Mouse (Mus musculus): ENCODE data around the gene Gorasp2. TPM values are rescaled to one million over a fixed set of nuclear protein-coding genes. Genes with fewer than 3 reads are reported as not detected.

Gorasp2 gene
- 148 and 158 TPM in 2 replicates for polyA plus RNA-seq (2012; rRNA removed)

- DNase-seq (ENCODE audit: low read depth), result peak; percentile 52
These were observed at the start of gene Gorasp2 for GRCm38 (mm10) chr2:70660887-70661714. TSS of gene Gorasp2 (plus strand) at chr2:70661576.

DNA sequence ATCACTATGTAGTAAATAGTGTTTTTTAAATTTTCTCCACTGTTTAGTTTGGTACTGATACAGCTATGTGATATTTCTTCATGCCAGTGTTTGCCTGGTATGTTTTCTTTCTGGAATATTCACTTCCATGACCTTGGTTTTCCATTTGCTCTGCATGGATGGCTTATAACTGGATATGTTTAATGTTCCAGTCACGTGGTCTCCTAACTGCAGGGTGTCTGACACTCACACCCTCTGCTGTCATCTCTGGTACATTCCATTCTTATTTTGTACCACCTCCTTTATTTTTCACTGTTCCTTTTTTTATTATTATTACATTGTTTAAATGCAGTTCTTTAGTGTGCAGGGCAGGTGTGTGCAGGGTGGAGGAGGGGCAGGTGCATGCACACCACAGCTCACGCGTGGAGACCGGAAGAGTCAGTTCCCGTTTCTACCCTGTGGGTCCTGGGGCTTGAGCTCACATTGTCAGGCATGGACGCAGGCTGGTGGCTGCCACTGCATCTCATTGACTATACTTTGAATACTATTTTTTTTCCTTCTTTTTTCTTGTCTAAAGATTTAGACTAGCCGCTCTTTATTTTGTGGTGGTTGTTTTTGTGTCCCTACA, 46.5 kb upstream of the Gorasp2 start:
- no peak for DNase-seq (ENCODE audit: low read depth)

GRCm38 (mm10) chr2:70616076-70616475, 45.3 kb upstream of the Gorasp2 start:
- DNase-seq (ENCODE audit: low read depth), result no peak

DNA sequence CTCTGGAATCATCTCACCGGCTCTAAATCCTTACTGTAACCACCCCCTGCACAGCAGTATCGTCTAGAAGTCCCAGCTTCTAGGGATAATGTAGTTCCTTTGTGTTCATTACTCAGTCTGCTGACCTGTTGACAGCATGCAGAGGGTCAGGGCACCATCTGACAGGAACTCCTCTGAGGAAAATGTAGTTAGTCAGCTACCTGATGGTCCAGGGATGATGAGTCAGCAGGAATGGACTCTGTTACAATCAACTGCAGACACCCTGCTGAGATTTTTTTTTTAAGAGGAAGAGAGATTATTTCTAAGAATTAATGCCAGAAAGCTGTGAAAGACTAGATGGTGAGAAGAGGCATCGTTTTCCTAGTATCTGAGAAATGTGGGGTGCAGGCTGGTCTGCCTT, 44.8 kb upstream of the Gorasp2 start:
- no peak for DNase-seq (ENCODE audit: low read depth)

GRCm38 (mm10) chr2:70619232-70619835, 42.0 kb upstream of the Gorasp2 start:
- no peak for DNase-seq (ENCODE audit: low read depth)

DNA sequence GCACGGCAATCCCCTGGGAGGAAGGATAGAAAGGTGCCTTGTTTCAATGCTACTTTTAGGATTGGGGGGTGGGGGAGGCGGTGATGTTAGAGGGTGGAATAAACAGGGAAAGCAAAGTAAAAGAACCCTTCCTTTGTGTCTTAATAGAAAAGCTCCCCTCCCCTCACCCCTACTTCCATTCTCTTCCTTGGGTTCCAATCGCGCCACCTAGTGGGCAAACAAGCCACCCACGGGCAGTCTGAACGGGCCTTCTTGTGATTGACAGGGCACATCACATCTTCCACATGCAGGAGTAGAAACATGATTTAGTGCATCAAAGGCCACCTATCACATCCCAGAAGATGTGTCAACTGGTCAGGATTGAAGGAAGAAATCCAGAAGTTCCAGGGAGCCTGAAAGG, 41.2 kb upstream of the Gorasp2 start:
- DNase-seq (ENCODE audit: low read depth), result no peak

GRCm38 (mm10) chr2:70622244-70622643, 39.1 kb upstream of the Gorasp2 start:
- no peak for DNase-seq (ENCODE audit: low read depth)

DNA sequence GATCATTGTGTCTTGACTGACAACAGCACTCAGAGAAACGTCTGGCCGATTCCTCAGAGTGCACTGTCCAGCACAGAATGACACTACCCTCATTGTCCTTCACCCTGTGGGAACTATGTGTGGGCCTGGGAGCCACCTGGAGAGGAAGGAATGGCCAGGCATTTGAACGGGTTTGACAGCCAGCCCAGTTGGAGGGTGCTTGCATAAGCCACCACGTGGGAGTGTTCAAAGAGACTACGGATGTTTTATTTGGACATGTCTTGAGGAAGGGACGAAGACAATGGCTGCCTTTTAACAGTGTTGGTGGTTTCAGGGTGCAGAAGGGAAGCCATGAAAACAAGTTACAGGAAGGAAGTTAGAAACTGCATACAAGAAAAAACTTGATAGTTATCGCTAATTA, 35.6 kb upstream of the Gorasp2 start:
- peak; percentile 62 for DNase-seq (ENCODE audit: low read depth)

DNA sequence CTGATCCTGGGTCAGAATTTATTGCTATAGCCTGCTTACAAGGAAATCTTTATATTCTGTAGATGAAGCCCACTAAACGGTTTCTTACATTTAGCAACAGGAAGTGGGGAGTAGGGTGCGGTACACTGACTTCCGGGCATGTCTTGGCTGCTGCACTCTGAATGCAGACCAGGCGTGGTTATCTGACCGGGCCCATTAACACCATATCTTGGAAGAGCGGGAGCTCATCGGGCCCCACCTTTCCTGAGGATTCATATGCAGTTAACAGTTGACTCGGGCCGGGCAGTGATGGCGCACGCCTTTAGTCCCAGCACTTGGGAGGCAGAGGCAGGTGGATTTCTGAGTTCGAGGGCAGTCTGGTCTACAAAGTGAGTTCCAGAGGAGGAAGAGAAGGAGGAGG, 33.0 kb upstream of the Gorasp2 start:
- DNase-seq (ENCODE audit: low read depth), result no peak

GRCm38 (mm10) chr2:70629339-70629761, 32.0 kb upstream of the Gorasp2 start:
- no peak for DNase-seq (ENCODE audit: low read depth)

DNA sequence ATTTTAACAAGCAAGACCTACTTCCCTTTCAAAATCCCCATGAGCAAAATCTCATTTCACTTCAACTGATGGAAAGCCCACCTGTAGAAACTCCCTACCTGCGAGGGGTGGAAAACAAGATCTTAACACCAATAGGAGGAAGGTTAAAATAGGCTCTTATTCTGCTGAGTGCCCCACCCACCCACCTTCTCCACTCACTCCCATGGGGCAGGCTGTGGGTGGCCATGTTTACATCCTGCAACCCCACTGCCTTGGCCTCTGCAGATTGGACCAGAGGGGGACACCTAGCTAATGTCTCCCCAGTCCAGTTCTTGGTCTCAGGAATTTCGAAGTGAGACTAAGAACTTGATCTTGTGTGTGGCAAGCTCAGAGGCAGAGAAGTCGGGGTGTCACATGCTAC, 31.5 kb upstream of the Gorasp2 start:
- DNase-seq (ENCODE audit: low read depth), result no peak

GRCm38 (mm10) chr2:70631321-70631720, 30.1 kb upstream of the Gorasp2 start:
- no peak for DNase-seq (ENCODE audit: low read depth)

DNA sequence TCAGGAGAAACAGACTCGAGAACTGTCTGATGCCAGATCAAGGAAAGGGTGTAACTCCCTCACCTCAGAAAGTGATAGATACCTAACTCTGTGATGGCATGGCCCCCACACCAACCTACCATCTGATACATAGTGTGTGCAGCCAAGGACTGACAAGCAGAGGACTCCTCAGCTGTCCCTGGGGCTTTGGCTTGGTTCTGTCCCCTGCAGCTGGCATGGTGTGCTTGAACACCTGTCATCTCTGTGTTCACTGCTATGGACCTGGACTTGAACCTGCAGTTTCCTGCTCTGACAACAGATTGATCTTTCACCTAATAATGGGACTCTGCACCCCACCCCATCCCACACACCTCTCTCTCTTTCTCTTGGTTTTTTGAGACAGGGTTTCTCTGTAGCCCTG, 29.0 kb upstream of the Gorasp2 start:
- no peak for DNase-seq (ENCODE audit: low read depth)

DNA sequence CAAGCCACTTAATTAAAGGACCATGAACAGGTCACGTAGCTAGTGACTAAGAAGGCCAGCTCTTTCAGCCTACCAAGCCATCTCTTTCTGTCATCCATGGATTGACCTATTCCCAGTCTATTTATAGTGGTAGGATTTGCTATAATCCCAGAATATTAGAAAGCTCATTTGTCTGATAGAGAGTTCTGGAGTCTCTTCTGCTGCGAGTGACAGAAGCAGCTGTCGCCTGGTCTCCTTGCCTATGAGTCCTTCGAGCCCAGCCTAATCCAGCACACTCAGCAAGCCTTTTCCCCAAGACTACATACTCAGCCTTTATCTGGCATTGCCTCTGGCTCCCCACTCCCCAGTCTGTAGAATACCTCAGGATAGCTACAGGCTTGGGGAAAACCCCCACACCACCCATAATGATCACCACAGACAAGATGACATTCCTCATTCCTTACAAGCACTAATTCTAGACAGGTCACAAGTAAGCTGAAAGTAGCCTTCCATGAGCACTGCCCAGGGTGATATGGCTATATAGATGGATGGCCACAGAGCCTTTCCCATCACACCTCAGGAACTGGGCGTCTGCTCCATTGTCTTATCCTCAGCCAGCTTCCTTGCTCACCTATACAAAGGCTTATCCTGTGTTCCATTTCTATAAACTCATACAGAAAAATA, 27.2 kb upstream of the Gorasp2 start:
- DNase-seq (ENCODE audit: low read depth), result no peak

DNA sequence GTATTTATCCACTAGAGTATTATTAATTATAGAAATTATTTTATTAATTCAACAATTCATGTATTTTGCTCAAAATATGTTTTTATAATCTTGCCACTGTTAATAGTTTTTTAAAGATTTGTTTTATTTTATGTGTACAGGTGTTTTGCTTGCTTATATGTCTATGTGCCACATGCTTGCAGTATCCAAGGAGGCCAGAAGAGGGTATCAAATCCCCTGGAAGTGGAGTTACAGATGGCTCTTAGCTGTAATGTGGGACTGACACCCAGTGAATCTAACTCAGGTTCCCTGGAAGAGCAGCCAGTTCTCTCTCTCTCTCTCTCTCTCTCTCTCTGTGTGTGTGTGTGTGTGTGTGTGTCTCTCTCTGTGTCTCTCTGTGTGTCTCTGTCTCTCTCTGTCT, 20.4 kb upstream of the Gorasp2 start:
- no peak for DNase-seq (ENCODE audit: low read depth)

- no peak for DNase-seq (ENCODE audit: low read depth)
These were observed 18.3 kb upstream of the Gorasp2 start for GRCm38 (mm10) chr2:70642971-70643565.

DNA sequence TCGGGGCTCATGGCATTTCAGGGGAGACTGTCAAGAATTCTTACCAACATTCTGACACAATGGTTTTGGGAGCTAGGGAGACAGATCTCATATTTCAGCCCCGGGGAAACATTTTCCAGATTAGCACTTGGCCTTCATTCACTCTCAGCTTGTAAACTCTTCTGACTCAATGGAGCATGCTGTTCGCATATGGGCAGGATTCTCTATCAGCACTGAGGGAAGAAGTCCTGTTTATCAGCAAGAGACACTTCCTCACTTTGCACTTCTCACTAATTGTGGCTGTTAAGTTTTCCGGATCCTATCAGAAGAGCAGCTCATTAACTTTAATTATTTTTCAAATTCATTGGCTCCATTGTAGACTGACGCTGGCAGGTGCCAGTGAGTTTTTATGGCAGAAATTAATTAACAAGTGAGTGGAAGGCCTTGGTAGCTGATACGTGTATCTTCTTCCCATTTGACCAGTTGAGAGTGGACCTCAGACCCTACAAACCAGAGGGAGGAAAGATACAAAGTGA, 16.1 kb upstream of the Gorasp2 start:
- DNase-seq (ENCODE audit: low read depth), result no peak

DNA sequence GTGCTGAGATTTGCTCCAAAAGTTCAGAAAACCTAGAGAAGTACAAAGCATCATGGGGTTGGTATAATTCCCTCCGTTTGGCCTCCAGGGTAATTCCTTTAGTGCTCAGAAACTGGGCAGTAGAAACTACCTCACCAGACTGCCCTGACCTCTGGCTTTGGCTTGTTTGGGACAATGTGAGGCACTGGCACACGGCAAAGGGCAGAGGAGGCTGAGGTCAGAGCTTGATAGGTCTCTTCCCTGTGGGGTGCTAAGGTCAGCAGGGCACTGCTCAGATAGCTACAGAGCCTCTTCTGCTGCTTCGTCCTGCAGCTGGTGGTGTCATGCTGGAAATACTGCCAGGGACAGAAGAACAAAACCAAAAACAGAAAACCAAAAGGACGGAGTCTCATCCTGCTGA, 13.7 kb upstream of the Gorasp2 start:
- DNase-seq (ENCODE audit: low read depth), result no peak

- no peak for DNase-seq (ENCODE audit: low read depth)
These were observed 13.1 kb upstream of the Gorasp2 start for GRCm38 (mm10) chr2:70648271-70648670.

GRCm38 (mm10) chr2:70649471-70649870, 11.9 kb upstream of the Gorasp2 start:
- DNase-seq (ENCODE audit: low read depth), result no peak

- DNase-seq (ENCODE audit: low read depth), result no peak
These were observed 9.6 kb upstream of the Gorasp2 start for GRCm38 (mm10) chr2:70651820-70652219.

DNA sequence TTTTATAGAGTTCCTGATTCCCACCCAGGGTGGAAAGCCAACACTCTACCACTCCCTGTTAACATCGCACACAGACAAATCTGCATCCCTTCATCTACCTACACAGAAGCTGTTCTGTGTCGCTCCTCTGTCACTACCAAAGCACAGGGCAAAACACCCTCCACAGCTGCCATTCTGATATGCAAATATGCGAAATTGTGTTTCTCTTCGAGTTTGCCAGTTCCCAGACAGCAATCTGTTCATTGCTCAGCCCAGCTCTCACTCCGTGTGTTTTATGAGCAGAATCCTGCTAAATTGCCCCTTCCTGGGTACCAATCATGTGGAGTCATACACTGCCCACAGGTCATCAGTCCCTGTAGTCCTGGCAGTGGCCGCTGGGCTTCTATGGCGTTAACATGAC, 4.3 kb upstream of the Gorasp2 start:
- no peak for DNase-seq (ENCODE audit: low read depth)
